Mouse (Mus musculus): ENCODE data around the gene Nup107. TPM values are rescaled to one million over a fixed set of nuclear protein-coding genes. Genes with fewer than 3 reads are reported as not detected.

Nup107 gene
- polyA plus RNA-seq, 1 experiment from 2014 or later = 33.7 TPM

- ATAC-seq (replicated peaks) = no peak
- no peaks in the 10 kb centered on the region for H3K27me3 ChIP-seq (replicated peaks)
- no peak overlapping the region for H3K4me3 ChIP-seq
- H3K9me3 ChIP-seq = no peaks in the 10 kb centered on the region
- no peaks in the 10 kb centered on the region for H3K4me1 ChIP-seq
- 94% methylated on average over 22 of the region's 22 CpGs for WGBS
- H3K36me3 ChIP-seq (replicated peaks) = peaks cover 43% of the 10 kb centered on the region
- no peak overlapping the region for H3K27ac ChIP-seq
- no peak overlapping the region for H3K9ac ChIP-seq
- H3K4me2 ChIP-seq = no peak overlapping the region
These were observed 18.3 kb downstream of the Nup107 start for GRCm38 (mm10) chr10:117774011-117774816.

- H3K36me3 ChIP-seq (replicated peaks) = peaks cover 36% of the 10 kb centered on the region
- H3K9ac ChIP-seq = no peak overlapping the region
- H3K4me2 ChIP-seq = no peak overlapping the region
These were observed 19.3 kb downstream of the Nup107 start for GRCm38 (mm10) chr10:117773106-117773720.

GRCm38 (mm10) chr10:117772364-117773105 is 20.0 kb downstream of the Nup107 start:
- Histone ChIP-seq H3K4me2 (no peak overlapping the region), H3K4me3 (no peak overlapping the region), H3K27ac (no peak overlapping the region), H3K36me3 (replicated peaks) (peaks cover 34% of the 10 kb centered on the region), H3K9me3 (no peaks in the 10 kb centered on the region), H3K27me3 (replicated peaks) (no peaks in the 10 kb centered on the region), H3K4me1 (no peaks in the 10 kb centered on the region), H3K9ac (no peak overlapping the region)
- 92% methylated on average over 17 of the region's 17 CpGs for WGBS
- ATAC-seq (replicated peaks) = no peak

More at GRCm38 (mm10) chr10:117773106-117773720, 19.3 kb downstream of the Nup107 start:
- Histone ChIP-seq H3K27ac (no peak overlapping the region), H3K4me1 (no peaks in the 10 kb centered on the region), H3K27me3 (replicated peaks) (no peaks in the 10 kb centered on the region), H3K4me3 (no peak overlapping the region), H3K9me3 (no peaks in the 10 kb centered on the region)
- no peak for ATAC-seq (replicated peaks)
- 96% methylated on average over 7 of the region's 7 CpGs for WGBS

GRCm38 (mm10) chr10:117771131-117771510 is 21.4 kb downstream of the Nup107 start:
- no peaks in the 10 kb centered on the region for H3K4me1 ChIP-seq
- H3K4me2 ChIP-seq = no peak overlapping the region
- no peaks in the 10 kb centered on the region for H3K27me3 ChIP-seq (replicated peaks)
- 98% methylated on average over 10 of the region's 10 CpGs for WGBS
- H3K36me3 ChIP-seq (replicated peaks) = peaks cover 34% of the 10 kb centered on the region
- H3K4me3 ChIP-seq = no peak overlapping the region
- ATAC-seq (replicated peaks) = no peak
- H3K27ac ChIP-seq = no peak overlapping the region
- H3K9ac ChIP-seq = no peak overlapping the region
- H3K9me3 ChIP-seq = no peaks in the 10 kb centered on the region

- no peak for ATAC-seq (replicated peaks)
- 94% methylated on average over 18 of the region's 18 CpGs for WGBS
- no peaks in the 10 kb centered on the region for H3K9me3 ChIP-seq
- no peak overlapping the region for H3K9ac ChIP-seq
- H3K27ac ChIP-seq = no peak overlapping the region
- H3K27me3 ChIP-seq (replicated peaks) = no peaks in the 10 kb centered on the region
- H3K36me3 ChIP-seq (replicated peaks) = peaks cover 35% of the 10 kb centered on the region
- H3K4me2 ChIP-seq = no peak overlapping the region
- H3K4me3 ChIP-seq = no peak overlapping the region
- H3K4me1 ChIP-seq = no peaks in the 10 kb centered on the region
These were observed 22.0 kb downstream of the Nup107 start for GRCm38 (mm10) chr10:117770286-117771130.

GRCm38 (mm10) chr10:117769541-117770285 is 22.8 kb downstream of the Nup107 start:
- no peak for ATAC-seq (replicated peaks)
- Histone ChIP-seq H3K9me3 (no peaks in the 10 kb centered on the region), H3K27me3 (replicated peaks) (no peaks in the 10 kb centered on the region), H3K4me1 (no peaks in the 10 kb centered on the region), H3K4me3 (no peak overlapping the region), H3K27ac (no peak overlapping the region), H3K4me2 (no peak overlapping the region), H3K36me3 (replicated peaks) (peaks cover 36% of the 10 kb centered on the region), H3K9ac (no peak overlapping the region)
- 94% methylated on average over 9 of the region's 9 CpGs for WGBS

- ATAC-seq (replicated peaks) = no peak
- Histone ChIP-seq H3K36me3 (replicated peaks) (peaks cover 37% of the 10 kb centered on the region; the same call in 1 of the 2 replicates), H3K27me3 (replicated peaks) (no peaks in the 10 kb centered on the region), H3K27ac (no peak overlapping the region), H3K4me1 (no peaks in the 10 kb centered on the region), H3K9ac (no peak overlapping the region), H3K9me3 (no peaks in the 10 kb centered on the region), H3K4me3 (no peak overlapping the region), H3K4me2 (no peak overlapping the region)
- 89% methylated on average over 7 of the region's 7 CpGs for WGBS
These were observed 24.4 kb downstream of the Nup107 start for GRCm38 (mm10) chr10:117768141-117768440.

- H3K27ac ChIP-seq = no peak overlapping the region
- 93% methylated on average over 10 of the region's 10 CpGs for whole genome bisulfite sequencing
- H3K9me3 ChIP-seq = no peaks in the 10 kb centered on the region
- no peak for ATAC-seq (replicated peaks)
- no peaks in the 10 kb centered on the region for H3K27me3 ChIP-seq (replicated peaks)
- H3K4me2 ChIP-seq = no peak overlapping the region
- H3K9ac ChIP-seq = no peak overlapping the region
- no peak overlapping the region for H3K4me3 ChIP-seq
- no peaks in the 10 kb centered on the region for H3K4me1 ChIP-seq
- peaks cover 35% of the 10 kb centered on the region; the same call in 1 of the 2 replicates for H3K36me3 ChIP-seq (replicated peaks)
These were observed 25.0 kb downstream of the Nup107 start for GRCm38 (mm10) chr10:117767286-117768140.

GRCm38 (mm10) chr10:117766896-117767160 is 25.7 kb downstream of the Nup107 start:
- Histone ChIP-seq H3K36me3 (replicated peaks) (peaks cover 31% of the 10 kb centered on the region; the same call in 1 of the 2 replicates), H3K9me3 (no peaks in the 10 kb centered on the region)
- ATAC-seq (replicated peaks) = no peak

GRCm38 (mm10) chr10:117766111-117766895 is 26.2 kb downstream of the Nup107 start:
- Histone ChIP-seq H3K4me2 (no peak overlapping the region), H3K9me3 (no peaks in the 10 kb centered on the region), H3K4me3 (no peak overlapping the region), H3K9ac (no peak overlapping the region), H3K4me1 (no peaks in the 10 kb centered on the region), H3K36me3 (replicated peaks) (peaks cover 35% of the 10 kb centered on the region; the same call in 1 of the 2 replicates), H3K27me3 (replicated peaks) (no peaks in the 10 kb centered on the region), H3K27ac (no peak overlapping the region)
- no peak for ATAC-seq (replicated peaks)
- whole genome bisulfite sequencing = 96% methylated on average over 16 of the region's 16 CpGs

More at GRCm38 (mm10) chr10:117766896-117767160, 25.7 kb downstream of the Nup107 start:
- no peak overlapping the region for H3K9ac ChIP-seq
- 94% methylated on average over 5 of the region's 5 CpGs for WGBS
- H3K4me3 ChIP-seq = no peak overlapping the region
- no peak overlapping the region for H3K4me2 ChIP-seq
- H3K27ac ChIP-seq = no peak overlapping the region
- no peaks in the 10 kb centered on the region for H3K4me1 ChIP-seq
- H3K27me3 ChIP-seq (replicated peaks) = no peaks in the 10 kb centered on the region
